Mouse (Mus musculus): ENCODE measurements at regions not wholly inside any gene's neighbourhood (a gene's known extent, or its start where the extent isn't known, plus 50 kb on each side); places are given as distances from the start of the nearest gene placed in this dataset.

GRCm38 (mm10) chr2:56233042-56233441 is 797.3 kb downstream of the Kcnj3 start:
- no peaks in the 10 kb centered on the region for H3K4me1 ChIP-seq (ENCODE audit: control insufficient read depth, insufficient read depth, low read length)
- no peak overlapping the region for H3K27ac ChIP-seq (replicated peaks; ENCODE audit: low read depth, low read length)
- 80% methylated on average over 1 of the region's 1 CpGs for WGBS
- no peak for ATAC-seq (replicated peaks; ENCODE audit: insufficient number of reproducible peaks, low FRiP score, low TSS enrichment, low read depth)
- no peak overlapping the region for H3K9ac ChIP-seq (replicated peaks; ENCODE audit: low read length)
- no peaks in the 10 kb centered on the region for H3K36me3 ChIP-seq (replicated peaks; ENCODE audit: control insufficient read depth, insufficient read depth, low read depth, low read length)
- DNase-seq (ENCODE audit: low spot score) = no peak
- H3K4me2 ChIP-seq (ENCODE audit: low read depth, low read length) = no peak overlapping the region
- H3K27me3 ChIP-seq (ENCODE audit: control insufficient read depth, insufficient read depth, low read length) = no peaks in the 10 kb centered on the region
- H3K4me3 ChIP-seq (ENCODE audit: low read depth, low read length) = no peak overlapping the region
- H3K9me3 ChIP-seq (replicated peaks; ENCODE audit: control insufficient read depth, low read length) = no peaks in the 10 kb centered on the region

GRCm38 (mm10) chr2:56257044-56257954 is 821.5 kb downstream of the Kcnj3 start:
- Histone ChIP-seq H3K9me3 (replicated peaks; ENCODE audit: control insufficient read depth, low read length) (no peaks in the 10 kb centered on the region), H3K4me2 (ENCODE audit: low read depth, low read length) (no peak overlapping the region), H3K27ac (replicated peaks; ENCODE audit: low read depth, low read length) (no peak overlapping the region), H3K4me1 (ENCODE audit: control insufficient read depth, insufficient read depth, low read length) (no peaks in the 10 kb centered on the region), H3K9ac (replicated peaks; ENCODE audit: low read length) (no peak overlapping the region), H3K4me3 (ENCODE audit: low read depth, low read length) (no peak overlapping the region), H3K36me3 (replicated peaks; ENCODE audit: control insufficient read depth, insufficient read depth, low read depth, low read length) (no peaks in the 10 kb centered on the region), H3K27me3 (ENCODE audit: control insufficient read depth, insufficient read depth, low read length) (no peaks in the 10 kb centered on the region)
- ATAC-seq (replicated peaks; ENCODE audit: insufficient number of reproducible peaks, low FRiP score, low TSS enrichment, low read depth) (no peak), DNase-seq (ENCODE audit: low spot score) (no peak)
- WGBS = 76% methylated on average over 10 of the region's 10 CpGs

- Histone ChIP-seq H3K4me1 (ENCODE audit: control insufficient read depth, insufficient read depth, low read length) (no peaks in the 10 kb centered on the region), H3K9me3 (replicated peaks; ENCODE audit: control insufficient read depth, low read length) (no peaks in the 10 kb centered on the region), H3K4me2 (ENCODE audit: low read depth, low read length) (no peak overlapping the region), H3K9ac (replicated peaks; ENCODE audit: low read length) (no peak overlapping the region), H3K27ac (replicated peaks; ENCODE audit: low read depth, low read length) (no peak overlapping the region), H3K27me3 (ENCODE audit: control insufficient read depth, insufficient read depth, low read length) (no peaks in the 10 kb centered on the region), H3K36me3 (replicated peaks; ENCODE audit: control insufficient read depth, insufficient read depth, low read depth, low read length) (no peaks in the 10 kb centered on the region), H3K4me3 (ENCODE audit: low read depth, low read length) (no peak overlapping the region)
- 77% methylated on average over 2 of the region's 2 CpGs for WGBS
- DNase-seq (ENCODE audit: low spot score) (no peak), ATAC-seq (replicated peaks; ENCODE audit: insufficient number of reproducible peaks, low FRiP score, low TSS enrichment, low read depth) (no peak)
Observed at GRCm38 (mm10) chr2:56304920-56305319, 818.9 kb downstream of the Nr4a2 start.

GRCm38 (mm10) chr2:56321692-56322091 is 802.1 kb downstream of the Nr4a2 start:
- DNase-seq (ENCODE audit: low spot score) (no peak), ATAC-seq (replicated peaks; ENCODE audit: insufficient number of reproducible peaks, low FRiP score, low TSS enrichment, low read depth) (no peak)
- no peaks in the 10 kb centered on the region for H3K27me3 ChIP-seq (ENCODE audit: control insufficient read depth, insufficient read depth, low read length)
- 69% methylated on average over 7 of the region's 7 CpGs for WGBS
- H3K9me3 ChIP-seq (replicated peaks; ENCODE audit: control insufficient read depth, low read length) = no peaks in the 10 kb centered on the region
- H3K4me1 ChIP-seq (ENCODE audit: control insufficient read depth, insufficient read depth, low read length) = no peaks in the 10 kb centered on the region
- H3K9ac ChIP-seq (replicated peaks; ENCODE audit: low read length) = no peak overlapping the region
- no peak overlapping the region for H3K4me3 ChIP-seq (ENCODE audit: low read depth, low read length)
- H3K27ac ChIP-seq (replicated peaks; ENCODE audit: low read depth, low read length) = no peak overlapping the region
- H3K4me2 ChIP-seq (ENCODE audit: low read depth, low read length) = no peak overlapping the region
- H3K36me3 ChIP-seq (replicated peaks; ENCODE audit: control insufficient read depth, insufficient read depth, low read depth, low read length) = no peaks in the 10 kb centered on the region

- no peaks in the 10 kb centered on the region for H3K27me3 ChIP-seq (ENCODE audit: control insufficient read depth, insufficient read depth, low read length)
- WGBS = 87% methylated on average over 5 of the region's 5 CpGs
- ATAC-seq (replicated peaks; ENCODE audit: insufficient number of reproducible peaks, low FRiP score, low TSS enrichment, low read depth) (no peak), DNase-seq (ENCODE audit: low spot score) (no peak)
- H3K27ac ChIP-seq (replicated peaks; ENCODE audit: low read depth, low read length) = no peak overlapping the region
- H3K9ac ChIP-seq (replicated peaks; ENCODE audit: low read length) = no peak overlapping the region
- H3K36me3 ChIP-seq (replicated peaks; ENCODE audit: control insufficient read depth, insufficient read depth, low read depth, low read length) = no peaks in the 10 kb centered on the region
- no peak overlapping the region for H3K4me2 ChIP-seq (ENCODE audit: low read depth, low read length)
- H3K4me1 ChIP-seq (ENCODE audit: control insufficient read depth, insufficient read depth, low read length) = no peaks in the 10 kb centered on the region
- H3K4me3 ChIP-seq (ENCODE audit: low read depth, low read length) = no peak overlapping the region
- no peaks in the 10 kb centered on the region for H3K9me3 ChIP-seq (replicated peaks; ENCODE audit: control insufficient read depth, low read length)
Observed at GRCm38 (mm10) chr2:56322508-56322907, 801.3 kb downstream of the Nr4a2 start.

GRCm38 (mm10) chr2:56335974-56336373 is 787.8 kb downstream of the Nr4a2 start:
- H3K27ac ChIP-seq (replicated peaks; ENCODE audit: low read depth, low read length) = no peak overlapping the region
- 75% methylated on average over 7 of the region's 7 CpGs for whole genome bisulfite sequencing
- H3K36me3 ChIP-seq (replicated peaks; ENCODE audit: control insufficient read depth, insufficient read depth, low read depth, low read length) = no peaks in the 10 kb centered on the region
- H3K4me2 ChIP-seq (ENCODE audit: low read depth, low read length) = no peak overlapping the region
- no peak for DNase-seq (ENCODE audit: low spot score)
- no peak overlapping the region for H3K9ac ChIP-seq (replicated peaks; ENCODE audit: low read length)
- H3K4me1 ChIP-seq (ENCODE audit: control insufficient read depth, insufficient read depth, low read length) = no peaks in the 10 kb centered on the region
- no peak overlapping the region for H3K4me3 ChIP-seq (ENCODE audit: low read depth, low read length)
- H3K9me3 ChIP-seq (replicated peaks; ENCODE audit: control insufficient read depth, low read length) = no peaks in the 10 kb centered on the region
- ATAC-seq (replicated peaks; ENCODE audit: insufficient number of reproducible peaks, low FRiP score, low TSS enrichment, low read depth) = no peak
- no peaks in the 10 kb centered on the region for H3K27me3 ChIP-seq (ENCODE audit: control insufficient read depth, insufficient read depth, low read length)

- Histone ChIP-seq H3K9ac (replicated peaks; ENCODE audit: low read length) (no peak overlapping the region), H3K4me2 (ENCODE audit: low read depth, low read length) (no peak overlapping the region), H3K27ac (replicated peaks; ENCODE audit: low read depth, low read length) (no peak overlapping the region), H3K9me3 (replicated peaks; ENCODE audit: control insufficient read depth, low read length) (no peaks in the 10 kb centered on the region), H3K27me3 (ENCODE audit: control insufficient read depth, insufficient read depth, low read length) (no peaks in the 10 kb centered on the region), H3K36me3 (replicated peaks; ENCODE audit: control insufficient read depth, insufficient read depth, low read depth, low read length) (no peaks in the 10 kb centered on the region), H3K4me3 (ENCODE audit: low read depth, low read length) (no peak overlapping the region), H3K4me1 (ENCODE audit: control insufficient read depth, insufficient read depth, low read length) (no peaks in the 10 kb centered on the region)
- 71% methylated on average over 3 of the region's 3 CpGs for WGBS
- no peak for DNase-seq (ENCODE audit: low spot score)
- no peak for ATAC-seq (replicated peaks; ENCODE audit: insufficient number of reproducible peaks, low FRiP score, low TSS enrichment, low read depth)
Observed at GRCm38 (mm10) chr2:56364065-56364464, 759.7 kb downstream of the Nr4a2 start.

Data from embryonic facial prominence, embryonic 11.5 days (tissue).